Mouse (Mus musculus): ENCODE results near the gene Myo9a.

DNA sequence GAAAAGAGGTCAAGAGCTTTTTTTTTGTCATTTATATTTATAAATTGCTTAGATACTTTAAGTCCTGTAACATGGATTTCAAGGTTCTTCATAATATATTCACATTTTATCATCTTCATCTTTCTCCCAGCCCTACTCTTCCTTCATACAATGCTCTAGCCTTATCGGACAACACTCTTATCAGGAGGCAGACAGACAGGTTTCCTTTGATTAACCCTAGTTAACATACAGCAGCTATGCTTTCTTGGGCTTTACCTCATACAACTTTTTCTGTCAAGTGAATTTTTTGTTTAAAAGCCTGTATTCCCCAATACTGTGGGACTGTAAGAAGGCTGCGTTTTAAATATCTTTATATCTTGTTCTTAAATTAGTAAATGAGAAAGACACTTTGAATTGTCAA lies 2.3 kb upstream of the Myo9a start:
- TF ChIP-seq KAT2A (IDR thresholded peaks at IDR 0.05; ENCODE audit: insufficient replicate concordance, low read length) (no peak), ZNF384 (IDR thresholded peaks at IDR 0.05; ENCODE audit: low read depth, low read length) (no peak), POLR2A (IDR thresholded peaks at IDR 0.05; ENCODE audit: low read depth, low read length) (no peak), CTCF (conservative IDR thresholded peaks at IDR 0.05 in 1 of 2, IDR thresholded peaks at IDR 0.05 in 1 of 2; ENCODE audit: low read depth in 2 of 2, low read length in 2 of 2) (no peak), RAD21 (IDR thresholded peaks at IDR 0.05; ENCODE audit: low read depth, low read length) (no peak), JUND (conservative IDR thresholded peaks at IDR 0.05; ENCODE audit: low read depth, low read length) (no peak), RCOR1 (conservative IDR thresholded peaks at IDR 0.05; ENCODE audit: low read depth, low read length) (no peak), GABPA (IDR thresholded peaks at IDR 0.05; ENCODE audit: insufficient replicate concordance, low read depth, low read length) (no peak), JUN (IDR thresholded peaks at IDR 0.05; ENCODE audit: insufficient read depth, low read depth, low read length) (no peak), TBP (conservative IDR thresholded peaks at IDR 0.05; ENCODE audit: low read depth, low read length) (no peak)
